Mouse (Mus musculus): Measurements from ENCODE around the gene Acsl1.

- no peak for TF ChIP-seq POLR2A (IDR thresholded peaks at IDR 0.05; ENCODE audit: borderline replicate concordance, low read depth, low read length)
- TF ChIP-seq CTCF (IDR thresholded peaks at IDR 0.05; ENCODE audit: low read depth, low read length): no peak
Observed at GRCm38 (mm10) chr8:46483247-46483646, 12.4 kb downstream of the Acsl1 start.

Data from bone marrow macrophage, adult 2 months (primary cell).